Mouse (Mus musculus): Measurements from ENCODE around the gene Usp28. TPM values are rescaled to one million over a fixed set of nuclear protein-coding genes. Genes with fewer than 3 reads are reported as not detected.

Gene Usp28
- polyA plus RNA-seq, 1 experiment, result 26.7 TPM

GRCm38 (mm10) chr9:49050901-49051300, 65.7 kb downstream of the Usp28 start:
- no peak overlapping the region for H3K27ac ChIP-seq (ENCODE audit: control insufficient read depth, insufficient read depth, low read depth, low read length, poor library complexity)
- no peak overlapping the region for H3K4me3 ChIP-seq (replicated peaks; ENCODE audit: control insufficient read depth, low read depth, low read length)
- 58% methylated on average over 5 of the region's 5 CpGs for WGBS
- H3K4me1 ChIP-seq (ENCODE audit: control insufficient read depth, insufficient read depth, low read length), result no peaks in the 10 kb centered on the region; the same call in 1 of the 2 replicates
- TF ChIP-seq CTCF (IDR thresholded peaks at IDR 0.05; ENCODE audit: control insufficient read depth, insufficient read depth, low read length) (no peak), POLR2A (IDR thresholded peaks at IDR 0.05; ENCODE audit: borderline replicate concordance, control insufficient read depth, low read depth, low read length) (no peak)

GRCm38 (mm10) chr9:49051349-49051748, 66.2 kb downstream of the Usp28 start:
- no peak overlapping the region for H3K4me3 ChIP-seq (replicated peaks; ENCODE audit: control insufficient read depth, low read depth, low read length)
- WGBS, result 2% methylated on average over 5 of the region's 5 CpGs
- TF ChIP-seq CTCF (IDR thresholded peaks at IDR 0.05; ENCODE audit: control insufficient read depth, insufficient read depth, low read length), result peak; percentile 83
- no peak for TF ChIP-seq POLR2A (IDR thresholded peaks at IDR 0.05; ENCODE audit: borderline replicate concordance, control insufficient read depth, low read depth, low read length)
- no peaks in the 10 kb centered on the region; the same call in 1 of the 2 replicates for H3K4me1 ChIP-seq (ENCODE audit: control insufficient read depth, insufficient read depth, low read length)
- H3K27ac ChIP-seq (ENCODE audit: control insufficient read depth, insufficient read depth, low read depth, low read length, poor library complexity), result no peak overlapping the region

GRCm38 (mm10) chr9:49054028-49054427, 68.9 kb downstream of the Usp28 start:
- H3K4me1 ChIP-seq (ENCODE audit: control insufficient read depth, insufficient read depth, low read length), result no peaks in the 10 kb centered on the region; the same call in 1 of the 2 replicates
- TF ChIP-seq POLR2A (IDR thresholded peaks at IDR 0.05; ENCODE audit: borderline replicate concordance, control insufficient read depth, low read depth, low read length), result no peak
- no peak for TF ChIP-seq CTCF (IDR thresholded peaks at IDR 0.05; ENCODE audit: control insufficient read depth, insufficient read depth, low read length)
- H3K27ac ChIP-seq (ENCODE audit: control insufficient read depth, insufficient read depth, low read depth, low read length, poor library complexity), result no peak overlapping the region
- no peak overlapping the region for H3K4me3 ChIP-seq (replicated peaks; ENCODE audit: control insufficient read depth, low read depth, low read length)
- WGBS, result 84% methylated on average over 3 of the region's 3 CpGs

- WGBS, result under 1% methylated on average over 53 of the region's 53 CpGs
- TF ChIP-seq POLR2A (IDR thresholded peaks at IDR 0.05; ENCODE audit: borderline replicate concordance, control insufficient read depth, low read depth, low read length) (peak; percentile 80), CTCF (IDR thresholded peaks at IDR 0.05; ENCODE audit: control insufficient read depth, insufficient read depth, low read length) (no peak)
- H3K27ac ChIP-seq (ENCODE audit: control insufficient read depth, insufficient read depth, low read depth, low read length, poor library complexity), result peak within 1 kb of the TSS; percentile 35; the same call in 1 of the 2 replicates
- H3K4me1 ChIP-seq (ENCODE audit: control insufficient read depth, insufficient read depth, low read length), result no peaks in the 10 kb centered on the region; the same call in 1 of the 2 replicates
- peak within 1 kb of the TSS; percentile 89 for H3K4me3 ChIP-seq (replicated peaks; ENCODE audit: control insufficient read depth, low read depth, low read length)
Measured at GRCm38 (mm10) chr9:49055333-49056205, 70.4 kb downstream of the Usp28 start, which contains the start of gene Zw10. Gene Zw10, plus strand, starts transcription at chr9:49055613.

GRCm38 (mm10) chr9:49076847-49077246, 91.7 kb downstream of the Usp28 start:
- H3K4me1 ChIP-seq (ENCODE audit: control insufficient read depth, insufficient read depth, low read length), result no peaks in the 10 kb centered on the region
- H3K27ac ChIP-seq (ENCODE audit: control insufficient read depth, insufficient read depth, low read depth, low read length, poor library complexity), result no peak overlapping the region
- TF ChIP-seq POLR2A (IDR thresholded peaks at IDR 0.05; ENCODE audit: borderline replicate concordance, control insufficient read depth, low read depth, low read length), result no peak
- WGBS, result 88% methylated on average over 3 of the region's 3 CpGs
- no peak overlapping the region for H3K4me3 ChIP-seq (replicated peaks; ENCODE audit: control insufficient read depth, low read depth, low read length)

- TF ChIP-seq POLR2A (IDR thresholded peaks at IDR 0.05; ENCODE audit: borderline replicate concordance, control insufficient read depth, low read depth, low read length) (no peak), CTCF (IDR thresholded peaks at IDR 0.05; ENCODE audit: control insufficient read depth, insufficient read depth, low read length) (no peak)
- WGBS, result 75% methylated on average over 5 of the region's 5 CpGs
- no peak within 1 kb of the TSS for H3K27ac ChIP-seq (ENCODE audit: control insufficient read depth, insufficient read depth, low read depth, low read length, poor library complexity)
- no peaks in the 10 kb centered on the region for H3K4me1 ChIP-seq (ENCODE audit: control insufficient read depth, insufficient read depth, low read length)
- H3K4me3 ChIP-seq (replicated peaks; ENCODE audit: control insufficient read depth, low read depth, low read length), result no peak within 1 kb of the TSS
Measured at GRCm38 (mm10) chr9:49081107-49081506, 95.9 kb downstream of the Usp28 start, which contains the start of gene Tmprss5. Gene Tmprss5, plus strand, starts transcription at chr9:49081260.

- TF ChIP-seq POLR2A (IDR thresholded peaks at IDR 0.05; ENCODE audit: borderline replicate concordance, control insufficient read depth, low read depth, low read length) (no peak), CTCF (IDR thresholded peaks at IDR 0.05; ENCODE audit: control insufficient read depth, insufficient read depth, low read length) (peak; percentile 43)
- 25% methylated on average over 4 of the region's 4 CpGs for WGBS
- H3K4me1 ChIP-seq (ENCODE audit: control insufficient read depth, insufficient read depth, low read length), result no peaks in the 10 kb centered on the region
- no peak overlapping the region for H3K27ac ChIP-seq (ENCODE audit: control insufficient read depth, insufficient read depth, low read depth, low read length, poor library complexity)
- no peak overlapping the region for H3K4me3 ChIP-seq (replicated peaks; ENCODE audit: control insufficient read depth, low read depth, low read length)
Measured at GRCm38 (mm10) chr9:49081561-49081960, 96.4 kb downstream of the Usp28 start.

GRCm38 (mm10) chr9:49087317-49087716, 102.1 kb downstream of the Usp28 start:
- WGBS, result 83% methylated on average over 11 of the region's 11 CpGs
- H3K27ac ChIP-seq (ENCODE audit: control insufficient read depth, insufficient read depth, low read depth, low read length, poor library complexity), result no peak overlapping the region
- no peak overlapping the region for H3K4me3 ChIP-seq (replicated peaks; ENCODE audit: control insufficient read depth, low read depth, low read length)
- no peak for TF ChIP-seq POLR2A (IDR thresholded peaks at IDR 0.05; ENCODE audit: borderline replicate concordance, control insufficient read depth, low read depth, low read length)
- TF ChIP-seq CTCF (IDR thresholded peaks at IDR 0.05; ENCODE audit: control insufficient read depth, insufficient read depth, low read length), result no peak
- H3K4me1 ChIP-seq (ENCODE audit: control insufficient read depth, insufficient read depth, low read length), result no peaks in the 10 kb centered on the region

Other genes starting within 250 kb of the Usp28 start
- gene Zbtb16, start 149.2 kb upstream of the Usp28 start, polyA plus RNA-seq (2011; ENCODE audit: insufficient read depth, insufficient read length, low replicate concordance, missing spikeins), result 4.2 and 7.5 TPM in 2 replicates
- not detected in 2 replicates for gene Htr3a, start 74.3 kb upstream of the Usp28 start, polyA plus RNA-seq (2011; ENCODE audit: insufficient read depth, insufficient read length, low replicate concordance, missing spikeins)
- not detected in 2 replicates for gene Htr3b, start 20.4 kb upstream of the Usp28 start, polyA plus RNA-seq (2011; ENCODE audit: insufficient read depth, insufficient read length, low replicate concordance, missing spikeins)
- gene Zw10, start 70.2 kb downstream of the Usp28 start, polyA plus RNA-seq (2011; ENCODE audit: insufficient read depth, insufficient read length, low replicate concordance, missing spikeins), result 22.2 and 32.1 TPM in 2 replicates
- not detected in 2 replicates for gene Tmprss5, start 95.9 kb downstream of the Usp28 start, polyA plus RNA-seq (2011; ENCODE audit: insufficient read depth, insufficient read length, low replicate concordance, missing spikeins)